Mouse (Mus musculus) testis, adult 2 months (tissue): ENCODE results near the gene Srsf9.

Experiments
- CTCF ChIP-seq: fragments of 200-500 bp; IDR thresholded peaks from 2 replicates; pipeline ENCODE4 v1.5.1; 2012; ENCODE audit warnings: low read depth, mild to moderate bottlenecking, inconsistent platforms, low read length, moderate library complexity; ENCODE audit not compliant: control insufficient read depth, insufficient read depth, insufficient replicate concordance
- POLR2A ChIP-seq: fragments of 200-500 bp; IDR thresholded peaks from 2 replicates; pipeline ENCODE4 v1.6.1; 2012; ENCODE audit warnings: low read depth, mild to moderate bottlenecking, inconsistent platforms, low read length, moderate library complexity; ENCODE audit not compliant: control insufficient read depth

GRCm38 (mm10) chr5:115313668-115313943, 13.4 kb upstream of the Srsf9 start:
- no peak for TF ChIP-seq POLR2A
- no peak for TF ChIP-seq CTCF
